Mouse (Mus musculus) layer of hippocampus, adult 8-10 months (tissue): ENCODE data around the gene Ncoa3. TPM values are rescaled to one million over a fixed set of nuclear protein-coding genes. Genes with fewer than 3 reads are reported as not detected.

Experiments
- total RNA-seq, 4 experiments: library from RNA; stranded (reverse); gene quantifications; 2 replicates each; pipeline ENCODE4 v1.2.4; 2022

The Ncoa3 gene
- total RNA-seq, 4 experiments from 2014 or later = 33.9 to 41.1 (median 36.3) TPM

Other genes with a start within 250 kb of the Ncoa3 start
- gene Zmynd8, start 93.6 kb upstream of the Ncoa3 start, total RNA-seq = 100 to 1,000 TPM; 128 to 162 (median 147) TPM
- gene Sulf2, start 163.0 kb downstream of the Ncoa3 start, total RNA-seq = 100 to 1,000 TPM; 103 to 126 (median 119) TPM